Mouse (Mus musculus) Patski (cell line): ENCODE measurements around the gene Gm49661. TPM values are rescaled to one million over a fixed set of nuclear protein-coding genes. Genes with fewer than 3 reads are reported as not detected.
A peak's percentile ranks its signal among the peaks of the same experiment; 100 is the strongest.

Experiments
- ATAC-seq: fragments of 100-300 bp; one replicate; pipeline ENCODE4 v1.8.0; 2021
- CTCF ChIA-PET: fragments of 350-600 bp; sonication (Branson Sonifier 250); formaldehyde crosslinking; loops from one replicate; lab custom pipeline; 2022; ENCODE audit warnings: inconsistent platforms; lab: Charles Lee
- POLR2A ChIA-PET: fragments of 350-600 bp; sonication (Branson Sonifier 250); formaldehyde crosslinking; loops from one replicate; lab custom pipeline; 2022; ENCODE audit warnings: antibody characterized with exemption, inconsistent platforms; lab: Charles Lee
- DNase-seq: peaks from one replicate; pipeline ENCODE4 v3.0.0-alpha.2; 2011; ENCODE audit warnings: low read depth, low spot score
- H3K27me3 ChIP-seq: fragments of 371-371 bp; one replicate; pipeline ENCODE4 v1.5.1; 2021
- CTCF ChIP-seq: fragments of 100-300 bp; IDR thresholded peaks from one replicate; pipeline ENCODE4 v1.5.1; 2021
- in situ Hi-C: fragments of 300-500 bp; cut with MboI; formaldehyde crosslinking; loops from 3 replicates; pipeline ENCODE4 v1.11.1; 2018; ENCODE audit warnings: low pct_unique_long_range_greater_than_20kb, mixed read lengths
- polyA plus RNA-seq: library from polyadenylated mRNA; unstranded; gene quantifications from one replicate; pipeline ENCODE4 v1.2.3, GENCODE M21; 2021

Gene Gm49661
- polyA plus RNA-seq = 6.4 TPM

- POLR2A ChIA-PET = interaction anchor here (1.0 to 2.7 kb wide), 8 partner anchors 8 to 44 kb away, joined by 3 to 15 read pairs (median 6); partner anchors contain the start of gene Hook2
- no peak for TF ChIP-seq CTCF
- H3K27me3 ChIP-seq = no peaks in the 10 kb centered on the region
- in situ Hi-C loops = no loop called here
- CTCF ChIA-PET = interaction anchor here (1.0 to 13.4 kb wide), 2 partner anchors 21 to 41 kb away, joined by 3 to 351 read pairs; partner anchors contain the start of gene Hook2
- ATAC-seq = peak; percentile 10
- no peak for DNase-seq
Measured at GRCm38 (mm10) chr8:84969241-84970134, at the start of gene Gm49661, which contains the start of the genes Prdx2 and Rnaseh2a. Gene Gm49661 (minus strand): TSS chr8:84969433. Gene Prdx2 (plus strand): TSS chr8:84969587. Gene Rnaseh2a (minus strand): TSS chr8:84969767.

GRCm38 (mm10) chr8:85017209-85017608 lies 48.0 kb upstream of the Gm49661 start:
- no peak for TF ChIP-seq CTCF
- ATAC-seq (no peak), DNase-seq (no peak)
- ChIA-PET POLR2A (interaction anchor here (1.2 to 1.6 kb wide), 2 partner anchors 9 to 42 kb away, joined by 5 to 9 read pairs; partner anchors contain the start of gene Trir), CTCF (interaction anchor here (1.5 kb wide), 1 partner anchor 20 kb away, joined by 6 read pairs; no protein-coding TSS in a partner anchor)
- in situ Hi-C loops = no loop called here
- H3K27me3 ChIP-seq = peaks cover 4% of the 10 kb centered on the region

GRCm38 (mm10) chr8:85016724-85017123 lies 47.5 kb upstream of the Gm49661 start:
- TF ChIP-seq CTCF = no peak
- in situ Hi-C loops = no loop called here
- CTCF ChIA-PET = interaction anchor here (1.5 kb wide), 1 partner anchor 19 kb away, joined by 6 read pairs; no protein-coding TSS in a partner anchor
- no peak for DNase-seq
- no peak for ATAC-seq
- peaks cover 4% of the 10 kb centered on the region for H3K27me3 ChIP-seq
- POLR2A ChIA-PET = interaction anchor here (1.2 to 1.6 kb wide), 2 partner anchors 9 to 42 kb away, joined by 5 to 9 read pairs; partner anchors contain the start of gene Trir

GRCm38 (mm10) chr8:85014431-85014830 lies 45.2 kb upstream of the Gm49661 start, which contains the start of gene Best2:
Gene Best2 (minus strand): TSS chr8:85014531.
- CTCF ChIA-PET = no interaction called here
- peaks cover 4% of the 10 kb centered on the region for H3K27me3 ChIP-seq
- no peak for TF ChIP-seq CTCF
- POLR2A ChIA-PET = no interaction called here
- no peak for ATAC-seq
- in situ Hi-C loops = no loop called here
- DNase-seq = no peak

- TF ChIP-seq CTCF = peak; percentile 84
- peaks cover 4% of the 10 kb centered on the region for H3K27me3 ChIP-seq
- ATAC-seq (peak; percentile 58), DNase-seq (no peak)
- POLR2A ChIA-PET = interaction anchor here (1.2 kb wide), 1 partner anchor 44 kb away, joined by 3 read pairs; the partner anchor contains the start of genes Gm49661, Prdx2 and Rnaseh2a
- CTCF ChIA-PET = interaction anchor here (0.8 to 1.5 kb wide), 5 partner anchors 10 to 63 kb away, joined by 4 to 8 read pairs (median 4); partner anchors contain the start of gene Trir
- in situ Hi-C loops = no loop called here
Measured at GRCm38 (mm10) chr8:85013230-85013840, 44.1 kb upstream of the Gm49661 start.

GRCm38 (mm10) chr8:85011242-85011641 lies 42.0 kb upstream of the Gm49661 start:
- ChIA-PET POLR2A (no interaction called here), CTCF (no interaction called here)
- DNase-seq = no peak
- in situ Hi-C loops = no loop called here
- H3K27me3 ChIP-seq = peaks cover 8% of the 10 kb centered on the region
- no peak for ATAC-seq
- no peak for TF ChIP-seq CTCF

- H3K27me3 ChIP-seq = peaks cover 4% of the 10 kb centered on the region
- in situ Hi-C loops = loop anchor here (5.0 kb wide), 1 partner anchor 75 kb away; no protein-coding TSS in a partner anchor
- POLR2A ChIA-PET = interaction anchor here (1.1 kb wide), 1 partner anchor 31 kb away, joined by 3 read pairs; no protein-coding TSS in a partner anchor
- CTCF ChIA-PET = no interaction called here
- TF ChIP-seq CTCF = no peak
- DNase-seq (no peak), ATAC-seq (no peak)
Measured at GRCm38 (mm10) chr8:85007686-85008085, 38.5 kb upstream of the Gm49661 start.

GRCm38 (mm10) chr8:84997649-84998295 lies 28.5 kb upstream of the Gm49661 start:
- ChIA-PET CTCF (interaction anchor here (0.6 to 3.9 kb wide), 13 partner anchors 8 to 150 kb away, joined by 3 to 44 read pairs (median 3); partner anchors contain the start of gene Hook2), POLR2A (interaction anchor here (1.5 to 1.8 kb wide), 2 partner anchors 22 to 24 kb away, joined by 3 to 7 read pairs; no protein-coding TSS in a partner anchor)
- ATAC-seq (peak; percentile 27), DNase-seq (no peak)
- no peak for TF ChIP-seq CTCF
- in situ Hi-C loops = no loop called here
- H3K27me3 ChIP-seq = no peaks in the 10 kb centered on the region

- ChIA-PET POLR2A (interaction anchor here (1.5 to 1.8 kb wide), 2 partner anchors 21 to 23 kb away, joined by 3 to 7 read pairs; no protein-coding TSS in a partner anchor), CTCF (interaction anchor here (0.8 to 3.9 kb wide), 7 partner anchors 16 to 149 kb away, joined by 3 to 44 read pairs (median 4); no protein-coding TSS in a partner anchor)
- ATAC-seq (no peak), DNase-seq (no peak)
- H3K27me3 ChIP-seq = no peaks in the 10 kb centered on the region
- in situ Hi-C loops = no loop called here
- no peak for TF ChIP-seq CTCF
Measured at GRCm38 (mm10) chr8:84996978-84997377, 27.7 kb upstream of the Gm49661 start.
